Mouse (Mus musculus): Measurements from ENCODE around the gene Mmadhc.

The Mmadhc gene

GRCm38 (mm10) chr2:50264059-50264458 is 32.5 kb downstream of the Mmadhc start:
- DNase-seq, result no peak

- DNase-seq, result no peak
Observed at GRCm38 (mm10) chr2:50254955-50255354, 41.6 kb downstream of the Mmadhc start.

GRCm38 (mm10) chr2:50248551-50248950 is 48.0 kb downstream of the Mmadhc start:
- no peak for DNase-seq

GRCm38 (mm10) chr2:50233491-50233890 is 63.1 kb downstream of the Mmadhc start:
- no peak for DNase-seq

Measured in cerebellum, adult 11 months (tissue).